Mouse (Mus musculus): ENCODE measurements around the gene Ptpra.

Gene Ptpra

GRCm38 (mm10) chr2:130442162-130442561 is 7.9 kb upstream of the Ptpra start:
- DNase-seq (ENCODE audit: low spot score in 2 of 2): no peak

DNA sequence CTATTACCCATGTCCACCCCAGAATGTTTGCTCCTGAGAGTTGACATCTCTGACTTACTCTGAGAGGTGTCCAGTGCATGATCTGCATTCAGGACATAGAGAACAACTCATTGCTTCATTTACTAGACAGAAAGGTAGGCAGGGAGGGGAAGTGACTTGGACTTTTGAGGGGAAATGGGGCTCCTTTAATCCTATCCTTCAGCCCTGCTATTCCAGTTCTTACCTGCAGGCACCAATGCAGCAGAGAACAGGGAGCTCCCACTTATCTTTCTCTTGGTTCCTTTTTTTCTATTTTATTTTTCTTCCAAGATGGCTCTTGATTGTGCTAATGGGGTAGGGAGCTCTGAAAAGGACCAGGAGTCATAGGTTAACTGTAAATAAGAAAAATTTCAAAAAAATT is 1.6 kb upstream of the Ptpra start:
- no peak for DNase-seq (ENCODE audit: low spot score in 2 of 2)

- DNase-seq (ENCODE audit: low spot score in 2 of 2): no peak
These were observed 871 bp upstream of the Ptpra start for GRCm38 (mm10) chr2:130449021-130449793.

DNA sequence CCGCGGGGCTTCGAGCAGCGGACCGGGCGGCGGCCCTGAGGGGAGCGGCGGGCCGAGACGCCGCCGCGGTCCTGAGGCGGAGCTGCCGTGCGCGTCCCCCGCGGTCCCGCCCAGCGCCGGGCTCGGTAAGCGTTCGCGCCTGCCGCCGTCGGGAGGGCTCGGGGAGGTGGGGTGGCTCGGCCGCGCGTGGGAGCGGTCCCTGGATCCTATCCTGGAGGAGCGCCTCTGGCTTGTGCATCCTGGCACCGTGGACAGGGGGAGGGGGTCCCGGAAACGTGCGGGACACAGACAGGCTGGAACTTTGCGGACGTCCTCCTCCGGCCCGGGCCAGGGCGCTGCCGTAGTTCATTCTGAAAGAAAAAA is 337 bp downstream of the Ptpra start:
- peak; percentile 58 to 74 for DNase-seq (ENCODE audit: low spot score in 2 of 2)

DNA sequence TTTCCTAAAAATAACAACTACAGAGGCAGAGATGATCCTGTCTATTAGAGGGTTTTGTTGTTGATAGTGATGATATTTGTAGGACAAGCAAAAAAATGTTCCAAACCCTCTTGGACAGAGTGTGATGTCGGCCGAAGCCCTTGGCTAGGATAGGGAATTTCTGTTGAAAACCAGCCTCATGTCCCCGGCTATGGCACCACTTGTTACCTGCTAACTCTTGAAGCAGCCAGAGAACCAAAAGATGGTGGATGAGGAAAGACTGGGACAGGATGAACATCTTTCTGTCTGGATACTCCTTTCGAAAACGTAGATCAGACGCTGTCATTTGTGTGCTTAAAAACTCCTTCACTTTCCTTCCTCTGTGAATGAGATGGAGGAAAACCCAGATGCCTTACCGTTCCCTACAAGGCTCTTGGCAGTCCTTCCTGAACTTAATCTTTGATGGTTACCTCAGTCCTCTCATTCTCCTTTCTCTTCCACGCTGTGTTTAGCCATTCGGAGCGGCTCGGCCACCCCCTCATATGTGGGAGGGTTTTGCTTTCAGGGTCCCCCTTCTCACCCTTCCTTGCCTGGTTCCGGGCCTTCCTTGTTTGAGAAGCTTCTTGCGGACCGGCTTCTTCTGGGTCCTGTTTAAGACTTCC is 1.1 kb downstream of the Ptpra start:
- DNase-seq (ENCODE audit: low spot score in 2 of 2): no peak

DNA sequence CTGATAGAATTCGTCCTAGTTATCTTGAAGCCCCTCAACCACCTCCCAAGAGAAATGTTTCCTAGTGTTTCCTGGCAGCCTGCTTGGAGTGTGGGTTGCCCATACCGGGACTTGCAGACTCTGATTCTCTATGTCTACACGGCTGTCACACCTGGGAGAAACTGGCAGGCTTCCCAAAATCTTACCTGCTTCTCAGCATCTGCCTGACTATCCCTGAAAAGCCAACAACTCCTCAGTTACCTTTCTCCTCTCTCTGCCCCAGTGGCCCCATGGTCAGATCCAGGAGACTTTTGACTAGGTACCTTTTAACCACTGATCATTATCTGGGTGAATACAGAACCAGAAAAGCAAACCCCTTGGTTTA is 1.6 kb downstream of the Ptpra start:
- no peak for DNase-seq (ENCODE audit: low spot score in 2 of 2)

GRCm38 (mm10) chr2:130452266-130452665 is 2.2 kb downstream of the Ptpra start:
- no peak for DNase-seq (ENCODE audit: low spot score in 2 of 2)

DNA sequence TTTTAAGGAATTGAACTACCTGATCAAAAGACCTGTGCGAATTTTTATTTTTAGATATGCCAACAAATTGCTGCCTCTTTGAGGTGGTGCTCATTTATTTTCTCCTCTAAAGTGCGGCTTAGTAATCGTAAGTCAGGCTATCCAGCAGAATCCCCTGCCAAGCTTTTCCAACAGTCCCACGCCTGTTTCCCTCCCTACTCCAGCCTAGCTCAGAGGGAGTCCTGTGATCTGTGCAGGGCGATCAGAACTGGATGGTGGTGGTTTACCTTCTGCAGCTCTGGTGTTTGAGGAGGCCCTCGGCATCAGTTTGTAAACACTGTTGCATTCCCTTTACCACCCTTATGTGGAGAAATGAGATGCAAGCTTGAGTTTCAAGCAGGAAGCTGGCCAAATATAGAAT is 3.3 kb downstream of the Ptpra start:
- DNase-seq (ENCODE audit: low spot score in 2 of 2): no peak

DNA sequence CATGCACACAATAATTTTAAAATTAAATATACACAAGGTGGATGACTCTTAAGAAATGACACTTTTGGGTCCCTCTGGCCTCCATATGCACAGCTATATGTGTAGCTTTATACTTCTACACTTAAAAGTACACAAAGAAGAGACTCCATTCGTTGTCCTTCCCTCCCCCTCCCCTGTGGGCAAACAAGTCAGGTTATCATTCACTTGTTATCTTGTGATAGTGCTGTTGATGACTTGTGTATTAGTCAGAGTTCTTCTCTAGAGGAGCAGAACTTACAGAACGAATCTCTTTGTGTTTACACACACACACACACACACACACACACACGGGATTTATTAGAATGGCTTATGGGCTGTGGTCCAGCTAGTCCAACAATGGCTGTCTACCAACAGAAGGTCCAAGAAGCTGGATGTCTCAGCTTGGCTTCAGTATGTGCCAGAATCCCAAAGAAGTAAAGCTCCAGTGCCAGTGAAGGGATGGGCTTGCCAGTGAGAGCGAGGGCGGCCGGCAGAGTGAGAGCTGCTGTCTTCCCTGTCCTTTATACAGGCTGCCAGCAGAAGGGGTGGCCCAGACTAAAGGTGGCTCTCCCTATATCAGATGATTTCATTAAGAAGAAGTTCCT is 4.8 kb downstream of the Ptpra start:
- DNase-seq (ENCODE audit: low spot score in 2 of 2): no peak

DNA sequence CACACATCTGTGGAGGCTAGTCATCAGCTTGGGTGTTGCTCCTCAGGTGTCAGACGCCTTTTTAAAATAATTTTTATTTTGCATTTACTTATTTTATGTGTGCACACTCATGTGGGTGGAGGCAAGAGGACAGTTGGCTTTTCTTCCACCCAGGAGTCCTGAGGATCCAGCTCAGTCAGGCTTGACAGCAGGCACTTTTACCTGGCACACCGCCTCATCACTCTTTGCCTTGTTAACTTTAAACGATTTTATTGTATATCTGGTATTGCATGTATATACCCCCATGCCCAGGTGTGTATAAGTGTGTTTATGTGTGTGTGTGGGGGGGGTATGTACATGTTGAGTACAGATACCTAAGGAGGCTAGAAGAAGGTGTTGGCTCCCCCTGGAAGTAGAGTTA is 7.8 kb downstream of the Ptpra start:
- DNase-seq (ENCODE audit: low spot score in 2 of 2): no peak

DNA sequence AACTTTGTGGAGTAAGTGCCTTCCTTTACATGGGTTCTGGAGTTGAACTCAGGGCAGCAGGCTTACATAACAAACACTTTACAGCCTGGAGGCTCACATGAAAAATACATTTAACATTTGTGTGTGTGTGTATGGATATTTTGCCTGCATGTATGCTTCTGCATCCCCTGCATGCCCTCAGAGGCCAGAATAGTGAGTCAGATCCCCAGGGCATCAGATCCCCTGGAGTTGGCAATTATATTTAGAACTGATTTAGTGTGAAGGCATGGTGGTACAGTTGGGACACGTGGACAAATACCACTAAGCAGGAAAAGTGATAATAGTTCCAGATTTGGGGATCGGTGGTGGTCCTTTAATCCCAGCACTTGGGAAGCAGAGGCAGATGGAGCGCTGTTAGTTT is 9.5 kb downstream of the Ptpra start:
- DNase-seq (ENCODE audit: low spot score in 2 of 2): no peak

DNA sequence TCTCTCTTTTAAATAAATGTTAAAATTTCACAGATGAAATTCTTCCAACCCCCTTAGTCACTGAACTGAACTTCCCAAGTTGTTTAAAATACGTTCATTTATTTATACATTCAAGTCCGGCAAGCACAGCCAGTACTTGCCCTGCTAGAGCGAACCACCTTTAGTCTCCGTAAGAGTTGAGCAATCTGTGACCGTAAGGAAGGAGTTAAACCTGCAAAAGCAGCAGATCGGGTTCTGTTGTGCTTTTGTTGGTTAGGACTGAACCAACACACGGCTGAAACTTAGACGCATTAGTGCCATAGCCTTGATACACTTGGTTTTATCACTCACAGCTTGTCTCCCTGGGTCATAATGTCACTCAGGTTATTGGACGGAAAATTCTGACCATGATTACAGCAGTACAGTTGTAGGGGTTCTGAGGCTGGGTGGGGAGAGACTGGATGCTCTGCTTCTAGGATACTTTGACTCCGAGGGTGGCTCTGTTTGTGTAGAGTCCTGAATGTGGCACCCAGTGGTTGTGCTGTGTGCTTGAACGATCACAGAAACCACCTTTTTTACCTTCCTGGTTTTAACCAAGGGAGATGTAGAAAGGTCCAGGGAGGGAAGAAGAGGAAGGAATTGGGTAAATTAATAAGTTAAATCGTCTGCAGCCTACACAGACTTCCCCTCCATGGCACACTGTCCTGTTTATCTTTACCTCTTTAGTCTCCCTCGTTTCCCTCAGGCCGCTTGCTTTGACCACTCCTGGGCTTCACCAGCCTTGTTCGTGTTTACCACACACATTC is 11.4 kb downstream of the Ptpra start:
- DNase-seq (ENCODE audit: low spot score in 2 of 2): no peak

- DNase-seq (ENCODE audit: low spot score in 2 of 2): no peak
These were observed 16.4 kb downstream of the Ptpra start for GRCm38 (mm10) chr2:130466438-130466837.

GRCm38 (mm10) chr2:130469366-130469765 is 19.3 kb downstream of the Ptpra start:
- no peak for DNase-seq (ENCODE audit: low spot score in 2 of 2)

DNA sequence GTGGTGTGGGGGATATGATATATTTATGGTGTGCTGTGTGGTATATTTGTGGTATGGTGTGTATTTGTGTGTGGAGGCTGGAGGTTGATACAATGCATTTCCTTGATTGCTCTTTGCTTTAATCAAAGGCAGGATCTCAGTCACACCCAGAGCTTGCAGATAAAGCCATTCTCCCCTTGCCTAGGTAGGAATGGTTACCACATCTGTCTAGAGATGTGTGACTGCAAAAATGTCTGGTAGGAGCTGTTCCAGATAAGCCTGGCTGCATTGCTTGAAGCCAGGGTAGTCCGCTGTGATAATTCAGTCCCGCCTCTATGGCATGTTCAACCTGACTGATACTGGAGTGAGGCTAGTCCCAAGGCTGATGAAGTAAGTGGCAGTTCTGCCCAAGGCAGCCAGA is 19.9 kb downstream of the Ptpra start:
- no peak for DNase-seq (ENCODE audit: low spot score in 2 of 2)

GRCm38 (mm10) chr2:130472908-130473510 is 22.9 kb downstream of the Ptpra start:
- DNase-seq (ENCODE audit: low spot score in 2 of 2): no peak

GRCm38 (mm10) chr2:130475764-130476163 is 25.7 kb downstream of the Ptpra start:
- no peak for DNase-seq (ENCODE audit: low spot score in 2 of 2)

- no peak for DNase-seq (ENCODE audit: low spot score in 2 of 2)
These were observed 26.7 kb downstream of the Ptpra start for GRCm38 (mm10) chr2:130476666-130477297.

DNA sequence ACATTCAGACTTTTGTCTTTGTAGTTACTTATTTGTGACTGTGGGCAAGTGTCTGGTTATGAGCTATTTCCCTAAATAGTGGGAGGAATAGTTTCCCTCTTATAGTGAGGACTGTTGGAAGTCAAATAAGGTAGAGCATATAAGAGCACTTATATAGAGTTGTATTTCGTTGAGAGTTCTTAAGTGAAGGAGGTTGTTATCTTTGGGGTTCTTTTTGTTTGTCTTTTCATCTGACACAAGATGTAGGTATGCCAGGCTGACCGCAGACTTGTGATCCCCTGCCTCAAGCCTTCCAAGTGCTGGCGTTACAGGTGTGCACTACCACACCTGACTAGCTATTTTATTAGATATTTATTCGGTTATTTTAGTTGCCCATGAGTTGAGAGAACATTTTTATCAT is 32.1 kb downstream of the Ptpra start:
- DNase-seq (ENCODE audit: low spot score in 2 of 2): no peak

GRCm38 (mm10) chr2:130482700-130483099 is 32.6 kb downstream of the Ptpra start:
- no peak for DNase-seq (ENCODE audit: low spot score in 2 of 2)

DNA sequence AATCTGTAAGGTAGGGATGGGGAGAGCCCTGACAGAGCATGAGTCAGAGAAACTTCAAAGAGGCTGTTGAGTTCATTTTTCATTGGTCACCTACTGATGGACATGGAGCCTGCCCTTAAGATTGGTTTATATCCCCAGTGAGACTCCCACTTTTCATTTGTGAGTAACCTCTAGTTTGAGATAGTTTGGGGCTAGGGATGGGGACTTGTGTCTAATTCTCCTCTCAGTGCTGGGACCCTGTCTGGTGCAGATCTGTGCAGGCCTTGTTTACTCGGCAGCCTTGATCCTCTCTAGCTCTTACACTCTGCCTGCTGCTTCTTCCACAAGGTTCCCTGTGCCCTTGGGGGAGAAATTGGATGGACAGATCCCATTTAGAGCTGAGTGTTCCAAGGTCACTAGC is 34.1 kb downstream of the Ptpra start:
- no peak for DNase-seq (ENCODE audit: low spot score in 2 of 2)

GRCm38 (mm10) chr2:130488002-130488401 is 37.9 kb downstream of the Ptpra start:
- no peak for DNase-seq (ENCODE audit: low spot score in 2 of 2)

All from frontal cortex, postnatal 10 days (tissue).